Mouse (Mus musculus): ENCODE data around the gene Dlx5. TPM values are rescaled to one million over a fixed set of nuclear protein-coding genes. Genes with fewer than 3 reads are reported as not detected.

Dlx5 gene
- polyA plus RNA-seq, 1 experiment from 2014 or later, result not detected

DNA sequence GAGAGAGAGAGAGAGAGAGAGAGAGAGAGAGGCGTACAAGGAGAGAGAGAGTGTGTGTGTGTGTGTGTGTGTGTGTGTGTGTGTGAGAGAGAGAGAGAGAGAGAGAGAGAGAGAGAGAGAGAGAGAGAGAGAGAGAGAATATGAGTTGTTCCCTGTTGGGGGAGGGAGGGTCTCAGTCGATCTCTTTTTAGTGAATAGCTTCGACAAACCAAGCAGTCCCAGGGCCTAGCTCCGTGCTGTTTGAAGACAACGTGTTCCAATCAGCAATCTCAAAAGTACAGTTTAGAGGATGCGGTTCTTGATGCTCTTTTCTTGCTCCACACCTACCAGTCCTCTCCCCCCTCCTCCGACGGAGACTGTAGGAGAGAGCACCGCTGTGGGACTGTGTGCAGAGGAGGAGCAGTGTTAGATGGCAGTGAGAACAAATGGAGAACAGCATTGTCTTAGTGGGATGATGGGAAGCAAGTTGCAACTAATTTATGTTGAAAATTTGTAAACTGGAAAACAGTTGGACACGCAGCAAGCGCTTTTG lies 447 bp upstream of the Dlx5 start:
- Histone ChIP-seq H3K36me3 (replicated peaks) (no peaks in the 10 kb centered on the region), H3K4me1 (replicated peaks) (no peaks in the 10 kb centered on the region), H3K27me3 (peaks cover 82% of the 10 kb centered on the region), H3K4me2 (no peak overlapping the region), H3K9ac (no peak overlapping the region), H3K9me3 (replicated peaks) (no peaks in the 10 kb centered on the region), H3K27ac (replicated peaks) (no peak overlapping the region), H3K4me3 (replicated peaks) (no peak overlapping the region)
- no peak for ATAC-seq (ENCODE audit: insufficient read depth)
- 7% methylated on average over 10 of the region's 11 CpGs for WGBS (ENCODE audit: insufficient replicate concordance)

DNA sequence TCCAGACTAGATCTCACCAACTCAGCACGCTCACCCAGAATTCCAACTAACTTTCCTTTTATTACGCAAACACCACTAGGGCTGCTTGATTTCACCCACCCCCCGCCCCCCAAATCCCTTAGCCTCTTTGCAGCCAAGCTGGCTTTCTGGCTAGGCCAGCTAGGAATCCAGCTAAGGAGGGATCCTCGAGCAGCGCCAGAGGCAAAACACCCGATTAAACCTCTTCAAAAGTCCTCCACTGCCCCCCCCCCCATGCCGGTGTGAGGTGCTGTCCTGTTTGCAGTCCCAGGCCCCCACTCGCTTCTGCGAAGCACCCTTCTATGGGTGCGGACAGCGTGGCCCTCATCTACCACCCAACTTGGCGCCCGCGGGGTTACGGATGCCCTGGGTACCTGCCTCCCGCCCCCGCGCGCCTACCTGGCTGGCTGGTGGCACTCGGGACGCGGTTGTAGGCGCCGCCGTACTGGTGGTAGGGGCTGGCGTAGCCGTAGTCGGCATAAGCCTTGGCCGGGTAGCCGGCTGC lies 709 bp downstream of the Dlx5 start:
- H3K9me3 ChIP-seq (replicated peaks), result no peaks in the 10 kb centered on the region
- H3K4me2 ChIP-seq, result peak overlapping the region; percentile 29; the same call in 1 of the 2 replicates
- no peaks in the 10 kb centered on the region for H3K4me1 ChIP-seq (replicated peaks)
- 1% methylated on average over 30 of the region's 30 CpGs for WGBS (ENCODE audit: insufficient replicate concordance)
- H3K4me3 ChIP-seq (replicated peaks), result no peak overlapping the region
- H3K9ac ChIP-seq, result no peak overlapping the region
- H3K27ac ChIP-seq (replicated peaks), result no peak overlapping the region
- peaks cover 91% of the 10 kb centered on the region for H3K27me3 ChIP-seq
- ATAC-seq (ENCODE audit: insufficient read depth), result no peak
- H3K36me3 ChIP-seq (replicated peaks), result no peaks in the 10 kb centered on the region

DNA sequence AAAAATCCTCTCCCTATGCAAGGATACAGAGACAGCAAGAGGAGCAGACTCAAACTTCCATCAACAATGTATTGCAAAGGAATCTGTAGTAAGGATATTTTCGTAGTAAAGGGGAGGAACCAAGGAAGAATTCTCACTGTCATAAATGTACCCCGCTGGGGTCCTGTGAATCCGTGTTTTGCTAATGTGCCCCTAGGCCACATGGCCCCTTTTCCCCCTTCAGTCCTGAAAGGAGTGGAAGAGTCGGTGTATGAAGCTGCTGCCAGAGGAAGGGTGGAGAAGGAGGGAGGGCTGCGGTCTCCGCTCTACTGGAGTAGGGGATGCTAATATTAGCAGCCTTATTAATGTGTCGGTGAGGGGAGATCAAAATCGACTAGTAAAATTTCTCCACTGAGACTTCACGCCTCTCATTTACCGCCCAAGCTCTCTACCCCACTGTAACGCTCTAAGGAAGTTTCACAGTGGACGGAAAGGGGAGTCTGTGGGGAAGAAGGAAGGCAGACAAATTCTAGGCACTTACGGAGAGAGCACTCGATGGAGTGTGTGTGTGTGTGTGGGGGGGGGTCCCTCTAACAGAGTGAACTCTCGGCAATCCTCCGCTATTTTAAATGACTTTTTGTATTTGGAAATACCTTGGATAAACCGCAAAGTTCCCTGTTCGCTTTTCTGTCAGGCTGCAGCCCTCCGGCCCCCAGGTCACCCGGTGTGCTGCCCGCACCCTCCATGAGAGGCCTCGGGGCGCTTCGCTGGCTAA lies 1.3 kb downstream of the Dlx5 start:
- H3K4me1 ChIP-seq (replicated peaks), result no peaks in the 10 kb centered on the region
- no peak overlapping the region for H3K27ac ChIP-seq (replicated peaks)
- no peak overlapping the region for H3K4me3 ChIP-seq (replicated peaks)
- H3K9me3 ChIP-seq (replicated peaks), result no peaks in the 10 kb centered on the region
- H3K27me3 ChIP-seq, result peaks cover 97% of the 10 kb centered on the region
- no peak overlapping the region for H3K9ac ChIP-seq
- no peak overlapping the region for H3K4me2 ChIP-seq
- H3K36me3 ChIP-seq (replicated peaks), result no peaks in the 10 kb centered on the region
- no peak for ATAC-seq (ENCODE audit: insufficient read depth)
- WGBS (ENCODE audit: insufficient replicate concordance), result 2% methylated on average over 24 of the region's 24 CpGs

- Histone ChIP-seq H3K9me3 (replicated peaks) (no peaks in the 10 kb centered on the region), H3K36me3 (replicated peaks) (no peaks in the 10 kb centered on the region), H3K27ac (replicated peaks) (no peak overlapping the region), H3K9ac (no peak overlapping the region), H3K4me1 (replicated peaks) (no peaks in the 10 kb centered on the region), H3K27me3 (peaks cover 98% of the 10 kb centered on the region), H3K4me2 (no peak overlapping the region), H3K4me3 (replicated peaks) (no peak overlapping the region)
- no peak for ATAC-seq (ENCODE audit: insufficient read depth)
- WGBS (ENCODE audit: insufficient replicate concordance), result 2% methylated on average over 44 of the region's 44 CpGs
Observed at GRCm38 (mm10) chr6:6879371-6880325, 2.2 kb downstream of the Dlx5 start.

- WGBS (ENCODE audit: insufficient replicate concordance), result 2% methylated on average over 14 of the region's 14 CpGs
- no peaks in the 10 kb centered on the region for H3K9me3 ChIP-seq (replicated peaks)
- H3K9ac ChIP-seq, result no peak overlapping the region
- no peak for ATAC-seq (ENCODE audit: insufficient read depth)
- no peak overlapping the region for H3K4me2 ChIP-seq
- no peaks in the 10 kb centered on the region for H3K36me3 ChIP-seq (replicated peaks)
- peaks cover 100% of the 10 kb centered on the region for H3K27me3 ChIP-seq
- H3K4me3 ChIP-seq (replicated peaks), result no peak overlapping the region
- no peak overlapping the region for H3K27ac ChIP-seq (replicated peaks)
- H3K4me1 ChIP-seq (replicated peaks), result no peaks in the 10 kb centered on the region
Observed at GRCm38 (mm10) chr6:6878841-6879291, 3.0 kb downstream of the Dlx5 start.

DNA sequence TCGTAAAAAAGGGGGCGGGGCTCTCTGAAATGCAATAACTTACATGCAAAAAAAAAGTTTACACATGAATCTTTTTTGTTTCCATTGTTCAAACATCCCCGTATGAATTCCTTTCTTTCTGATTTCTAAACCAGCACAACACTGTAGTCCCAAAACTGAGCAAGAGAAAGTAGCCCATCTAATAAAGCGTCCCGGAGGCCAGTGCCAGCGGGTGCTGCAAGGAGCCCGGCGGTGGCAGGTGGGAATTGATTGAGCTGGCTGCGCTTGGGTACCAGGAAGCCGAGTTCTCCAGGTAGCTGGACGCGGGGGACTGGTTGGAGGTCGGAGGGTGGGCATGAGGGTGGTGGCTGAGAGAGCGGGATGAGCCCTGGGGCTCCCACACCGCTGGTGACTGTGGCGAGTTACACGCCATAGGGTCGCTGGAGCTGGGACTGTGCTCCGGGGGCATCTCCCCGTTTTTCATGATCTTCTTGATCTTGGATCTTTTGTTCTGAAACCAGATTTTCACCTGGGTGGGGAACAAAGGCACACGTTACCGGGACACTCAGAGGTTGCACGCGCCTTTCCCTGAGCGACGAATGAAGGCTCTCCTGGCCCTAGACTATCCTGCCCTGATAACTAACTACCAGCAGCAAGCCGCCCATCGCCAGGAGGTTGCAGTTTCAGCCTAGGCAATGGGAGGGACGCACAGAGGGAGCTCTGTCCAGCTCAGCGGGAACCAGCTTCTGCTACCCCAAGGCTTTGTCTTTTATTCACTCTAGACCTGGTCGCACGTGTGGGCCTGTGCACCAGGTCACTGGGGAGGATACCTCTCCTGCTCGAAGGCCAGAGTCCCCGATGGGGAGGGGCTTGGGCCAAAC lies 3.7 kb downstream of the Dlx5 start:
- no peak overlapping the region for H3K4me3 ChIP-seq (replicated peaks)
- H3K36me3 ChIP-seq (replicated peaks), result no peaks in the 10 kb centered on the region
- H3K9me3 ChIP-seq (replicated peaks), result no peaks in the 10 kb centered on the region
- no peak overlapping the region for H3K4me2 ChIP-seq
- H3K9ac ChIP-seq, result no peak overlapping the region
- ATAC-seq (ENCODE audit: insufficient read depth), result no peak
- peaks cover 100% of the 10 kb centered on the region for H3K27me3 ChIP-seq
- H3K4me1 ChIP-seq (replicated peaks), result no peaks in the 10 kb centered on the region
- WGBS (ENCODE audit: insufficient replicate concordance), result 3% methylated on average over 34 of the region's 34 CpGs
- H3K27ac ChIP-seq (replicated peaks), result no peak overlapping the region

DNA sequence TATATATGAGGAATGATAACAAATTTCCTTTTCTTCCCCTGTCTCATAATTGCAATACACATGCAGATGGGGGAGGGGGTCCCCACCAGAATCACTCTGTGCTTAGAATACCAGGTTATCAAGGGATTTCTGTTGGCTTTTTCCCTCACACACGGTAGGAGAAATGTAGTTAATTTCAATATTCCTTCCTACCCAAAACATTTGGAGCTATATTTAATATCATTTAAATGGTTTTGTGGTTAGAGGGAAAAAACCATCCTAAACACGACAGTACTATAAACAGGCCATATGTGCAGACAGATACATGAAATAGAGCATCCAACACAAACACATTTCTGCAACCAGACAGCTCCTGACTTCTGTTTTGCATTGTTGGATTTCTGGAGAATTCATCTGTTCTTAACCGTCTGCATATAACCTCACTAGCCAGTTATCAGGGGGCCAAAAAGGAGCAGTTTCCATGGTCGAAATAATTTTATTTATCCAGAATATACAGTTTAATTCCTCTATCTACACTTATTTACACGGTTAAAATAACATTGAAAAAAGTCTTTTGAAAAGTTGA lies 4.5 kb downstream of the Dlx5 start:
- H3K9me3 ChIP-seq (replicated peaks), result no peaks in the 10 kb centered on the region
- H3K27me3 ChIP-seq, result peaks cover 100% of the 10 kb centered on the region
- no peak overlapping the region for H3K27ac ChIP-seq (replicated peaks)
- H3K4me3 ChIP-seq (replicated peaks), result no peak overlapping the region
- no peak for ATAC-seq (ENCODE audit: insufficient read depth)
- no peak overlapping the region for H3K4me2 ChIP-seq
- H3K9ac ChIP-seq, result no peak overlapping the region
- H3K4me1 ChIP-seq (replicated peaks), result no peaks in the 10 kb centered on the region
- H3K36me3 ChIP-seq (replicated peaks), result no peaks in the 10 kb centered on the region
- 5% methylated on average over 5 of the region's 5 CpGs for WGBS (ENCODE audit: insufficient replicate concordance)

DNA sequence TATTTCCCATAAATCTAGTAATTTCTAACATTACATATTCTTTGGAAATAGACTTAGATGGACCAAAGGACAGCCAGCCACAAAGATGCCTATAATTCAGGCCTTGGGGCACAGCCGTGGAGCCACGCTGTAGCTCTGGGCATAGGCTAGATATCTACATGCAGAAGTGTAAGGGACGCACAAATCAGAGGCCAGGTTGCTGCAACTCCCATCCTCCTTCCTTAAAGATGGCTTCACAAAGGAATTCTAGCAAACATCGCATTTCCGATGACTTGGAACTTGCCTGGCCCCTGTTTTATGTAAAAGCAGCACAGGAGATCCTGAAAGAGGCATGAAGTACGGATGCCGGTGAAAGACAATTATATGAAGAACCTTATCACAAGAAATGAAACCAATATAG lies 5.2 kb downstream of the Dlx5 start:
- H3K27me3 ChIP-seq, result peaks cover 100% of the 10 kb centered on the region
- no peak overlapping the region for H3K4me3 ChIP-seq (replicated peaks)
- WGBS (ENCODE audit: insufficient replicate concordance), result 6% methylated on average over 7 of the region's 7 CpGs
- no peak overlapping the region for H3K27ac ChIP-seq (replicated peaks)
- no peak overlapping the region for H3K4me2 ChIP-seq
- no peaks in the 10 kb centered on the region for H3K4me1 ChIP-seq (replicated peaks)
- no peaks in the 10 kb centered on the region for H3K36me3 ChIP-seq (replicated peaks)
- H3K9me3 ChIP-seq (replicated peaks), result no peaks in the 10 kb centered on the region
- no peak for ATAC-seq (ENCODE audit: insufficient read depth)
- H3K9ac ChIP-seq, result no peak overlapping the region

DNA sequence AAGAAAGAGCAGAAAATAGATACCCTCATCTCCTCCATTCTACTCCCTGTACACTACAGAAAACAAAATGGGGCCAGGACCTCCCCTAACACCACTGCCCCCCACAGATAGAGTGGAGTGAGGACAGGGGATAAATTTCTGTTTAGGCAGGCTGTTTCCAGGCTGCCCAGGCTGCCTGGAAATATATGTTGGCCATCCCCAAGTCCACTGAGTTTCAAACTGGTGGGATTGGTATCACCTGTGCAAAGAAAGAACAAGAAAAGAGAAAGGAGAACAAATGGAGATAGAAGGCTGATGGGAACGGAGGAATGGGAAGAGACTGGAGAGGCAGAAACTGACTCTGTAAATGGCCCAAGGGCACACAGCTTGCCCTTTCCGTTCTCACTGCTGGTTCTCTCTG lies 5.7 kb downstream of the Dlx5 start:
- H3K27ac ChIP-seq (replicated peaks), result no peak overlapping the region
- H3K9ac ChIP-seq, result no peak overlapping the region
- H3K4me2 ChIP-seq, result no peak overlapping the region
- no peak overlapping the region for H3K4me3 ChIP-seq (replicated peaks)
- ATAC-seq (ENCODE audit: insufficient read depth), result no peak
- no peaks in the 10 kb centered on the region for H3K36me3 ChIP-seq (replicated peaks)
- WGBS (ENCODE audit: insufficient replicate concordance), result 0% methylated on average over 2 of the region's 2 CpGs
- H3K9me3 ChIP-seq (replicated peaks), result no peaks in the 10 kb centered on the region
- H3K4me1 ChIP-seq (replicated peaks), result no peaks in the 10 kb centered on the region
- H3K27me3 ChIP-seq, result peaks cover 100% of the 10 kb centered on the region

DNA sequence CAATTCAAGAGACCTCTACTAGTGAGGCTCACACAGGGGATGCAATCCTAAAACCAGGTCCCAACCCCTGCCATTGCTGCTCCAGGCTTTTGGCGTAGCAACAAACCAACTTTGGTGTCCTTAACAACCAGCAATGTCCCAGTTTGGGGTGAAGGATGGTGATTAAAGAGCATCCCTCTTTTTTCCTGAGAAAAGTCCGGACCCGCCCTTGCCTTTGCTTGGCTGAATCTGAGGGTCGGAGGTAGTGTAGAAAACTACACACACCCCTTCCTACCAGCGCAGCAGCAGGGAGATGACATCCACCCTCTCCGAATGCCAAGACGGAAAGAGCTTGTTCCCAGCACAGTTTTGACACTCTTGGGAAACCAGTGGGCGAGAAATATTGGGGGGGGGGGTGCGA lies 6.2 kb downstream of the Dlx5 start:
- no peak overlapping the region for H3K9ac ChIP-seq
- peaks cover 100% of the 10 kb centered on the region for H3K27me3 ChIP-seq
- H3K4me1 ChIP-seq (replicated peaks), result no peaks in the 10 kb centered on the region
- WGBS (ENCODE audit: insufficient replicate concordance), result 2% methylated on average over 9 of the region's 9 CpGs
- no peak overlapping the region for H3K4me2 ChIP-seq
- no peak overlapping the region for H3K4me3 ChIP-seq (replicated peaks)
- no peaks in the 10 kb centered on the region for H3K9me3 ChIP-seq (replicated peaks)
- no peak overlapping the region for H3K27ac ChIP-seq (replicated peaks)
- no peaks in the 10 kb centered on the region for H3K36me3 ChIP-seq (replicated peaks)
- no peak for ATAC-seq (ENCODE audit: insufficient read depth)

Measured in liver, embryonic 15.5 days (tissue).